Comparison of ENCODE assay signal across 8 mouse cellular contexts in the genomic region with DNA sequence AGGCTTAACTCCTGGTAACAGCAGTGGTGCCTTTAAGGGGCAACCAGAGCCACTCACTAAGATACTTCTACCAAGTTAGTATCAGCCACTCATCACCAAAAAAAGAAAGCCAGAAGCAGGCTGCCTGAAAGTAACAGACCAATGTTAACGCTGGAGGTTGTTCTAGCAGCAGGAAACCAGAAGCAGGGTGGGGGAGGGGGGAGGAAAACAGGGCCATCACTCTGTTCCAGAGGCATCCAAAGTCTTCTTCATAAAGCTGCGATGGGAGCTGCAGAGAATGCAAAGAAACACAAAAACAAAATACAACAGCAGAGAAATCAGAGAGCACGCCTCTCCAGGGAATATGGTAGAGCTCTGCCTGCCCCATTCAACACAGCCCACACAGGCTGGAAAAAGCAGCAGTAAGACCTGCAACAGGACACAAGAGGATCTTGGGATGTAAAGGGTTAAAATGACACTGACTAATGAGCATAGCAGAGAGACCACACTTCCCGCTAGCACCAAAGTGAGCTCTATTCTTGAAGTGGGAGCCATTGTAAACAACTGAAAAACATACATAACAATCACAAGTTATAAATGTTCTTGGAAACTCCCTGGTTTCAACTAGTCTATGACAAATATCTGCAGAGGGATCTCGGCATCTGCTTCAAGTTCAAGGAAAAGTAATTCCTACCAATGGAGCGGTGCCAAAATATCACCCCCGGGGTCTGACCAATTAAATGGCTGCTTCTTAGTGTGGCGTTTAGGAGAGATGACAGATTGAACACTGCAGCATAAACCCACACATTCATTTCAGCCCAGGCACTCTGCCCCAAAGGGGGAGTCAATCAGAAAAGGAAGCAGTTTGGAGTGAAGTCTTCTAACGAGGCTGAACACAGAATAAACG. TPM values are rescaled to one million over a fixed set of nuclear protein-coding genes. Genes with fewer than 3 reads are reported as not detected.
DNase-seq lines count a peak whose midpoint lies in the region; ATAC-seq and TF ChIP-seq lines count a peak whose summit lies in the region.
"Had no signal": no experiment of that assay in that cellular context is flagged by ENCODE, and none has a peak within 500 bp of the region (broad histone marks: within the 10 kb centered on the region; RNA-seq: fewer than 3 reads in every experiment).

No protein-coding gene starts in this region.

- no peaks in the 10 kb centered on the region for H3K27me3 ChIP-seq in embryonic facial prominence, embryonic 13.5 days
- H3K27me3 ChIP-seq: liver, embryonic 15.5 days had no signal

- peaks cover 15% of the 10 kb centered on the region for H3K4me1 ChIP-seq in embryonic facial prominence, embryonic 13.5 days

- H3K9me3 ChIP-seq in embryonic facial prominence, embryonic 13.5 days: no peaks in the 10 kb centered on the region
- H3K9me3 ChIP-seq: liver, embryonic 15.5 days had no signal

- no peaks in the 10 kb centered on the region for H3K36me3 ChIP-seq in embryonic facial prominence, embryonic 13.5 days

- no peak overlapping the region for H3K9ac ChIP-seq in embryonic facial prominence, embryonic 13.5 days
- H3K9ac ChIP-seq: liver, embryonic 15.5 days had no signal

- ATAC-seq in embryonic facial prominence, embryonic 13.5 days (ENCODE audit: insufficient number of reproducible peaks, insufficient read depth, low FRiP score, low TSS enrichment, low read depth): no peak
- no peak for ATAC-seq in cerebellum, adult (ENCODE audit: insufficient number of reproducible peaks, low FRiP score, low TSS enrichment)

- peak overlapping the region; percentile 45 for H3K4me2 ChIP-seq in embryonic facial prominence, embryonic 13.5 days
- H3K4me2 ChIP-seq: liver, embryonic 15.5 days had no signal

- 16% methylated on average over 10 of the region's 10 CpGs for WGBS in embryonic facial prominence, embryonic 13.5 days

- DNase-seq in layer of hippocampus, adult 2 months (ENCODE audit: low spot score in 2 of 2): peak; percentile 29 to 39
- DNase-seq in layer of hippocampus, postnatal 10 days (ENCODE audit: low spot score in 2 of 2): no peak
- peak; percentile 48 for DNase-seq in NIH3T3 (ENCODE audit: low read depth)
- DNase-seq in layer of hippocampus, adult 9-11 months: peak; percentile 51
- no peak for DNase-seq in urinary bladder, adult 2 months (ENCODE audit: low spot score)

- peak overlapping the region; percentile 33 for H3K4me3 ChIP-seq in layer of hippocampus, adult 2 months
- H3K4me3 ChIP-seq in embryonic facial prominence, embryonic 13.5 days: no peak overlapping the region
- H3K4me3 ChIP-seq: liver, embryonic 15.5 days had no signal

- H3K27ac ChIP-seq in layer of hippocampus, adult 2 months: peak overlapping the region; percentile 68
- peak overlapping the region; percentile 49; the same call in 1 of the 2 replicates for H3K27ac ChIP-seq in embryonic facial prominence, embryonic 13.5 days
- H3K27ac ChIP-seq: liver, embryonic 15.5 days had no signal

- TF ChIP-seq CTCF in layer of hippocampus, adult 2 months (conservative IDR thresholded peaks at IDR 0.05): no peak

RNA-seq across cellular contexts. Expression of gene Rffl, which starts 39.8 kb away (rescaled TPM):
- total RNA-seq in layer of hippocampus, adult 2 months (2021): 10 to 100 TPM in 1 of 2 experiments, 1 to 10 TPM in 1; 9.5 to 10.9 TPM
- total RNA-seq in layer of hippocampus, postnatal 10 days (2021): 1 to 10 TPM; 3.8 to 6.3 TPM
- polyA plus RNA-seq in embryonic facial prominence, embryonic 13.5 days (2015; fragmentation: Nextera tagmentation; extraction: Ambion mirVana): 10.2 and 11.5 TPM in 2 replicates
- 13.7 and 14.6 TPM in 2 replicates for polyA plus RNA-seq in urinary bladder, adult 2 months (2012; rRNA removed)

RNA-seq across cellular contexts. Expression of gene Lig3, which starts 50.3 kb away (rescaled TPM):
- 10 to 100 TPM; 25.3 to 25.7 TPM for total RNA-seq in layer of hippocampus, adult 2 months (2021)
- 10 to 100 TPM; 31.0 to 35.3 TPM for total RNA-seq in layer of hippocampus, postnatal 10 days (2021)
- polyA plus RNA-seq in embryonic facial prominence, embryonic 13.5 days (2015; fragmentation: Nextera tagmentation; extraction: Ambion mirVana): 33.9 and 34.7 TPM in 2 replicates
- polyA plus RNA-seq in urinary bladder, adult 2 months (2012; rRNA removed): 16.6 and 17.6 TPM in 2 replicates

RNA-seq across cellular contexts. Expression of gene Rad51d, which starts 59.2 kb away (rescaled TPM):
- 10 to 100 TPM; 15.1 to 16.4 TPM for total RNA-seq in layer of hippocampus, adult 2 months (2021)
- 1 to 10 TPM; 9.7 TPM for total RNA-seq in layer of hippocampus, postnatal 10 days (2021)
- polyA plus RNA-seq in embryonic facial prominence, embryonic 13.5 days (2015; fragmentation: Nextera tagmentation; extraction: Ambion mirVana): 11.7 and 12.9 TPM in 2 replicates
- 18.0 and 18.6 TPM in 2 replicates for polyA plus RNA-seq in urinary bladder, adult 2 months (2012; rRNA removed)

Comparison
In these comparisons a context has a peak if more than half of its experiments do, and no peak if none do; other contexts are left out.
1. DNase-seq: peak in layer of hippocampus, adult 2 months (2 of 2), NIH3T3 (single experiment) and layer of hippocampus, adult 9-11 months (single experiment); none in layer of hippocampus, postnatal 10 days (0 of 2) and urinary bladder, adult 2 months (single experiment).